Mouse (Mus musculus) CH12.LX (cell line): ENCODE measurements at regions not wholly inside any gene's neighbourhood (a gene's known extent, or its start where the extent isn't known, plus 50 kb on each side); places are given as distances from the start of the nearest gene placed in this dataset.

Experiments
- CTCF ChIP-seq, 2 experiments: IDR thresholded peaks in 1 of 2; conservative IDR thresholded peaks in 1 of 2; 2 replicates each; pipeline ENCODE4 v1.5.1; 2011 to 2012; ENCODE audit warnings: low read depth in 2 of 2, low read length in 2 of 2, improper control_type of control experiment in 1 of 2, inconsistent platforms in 1 of 2, mild to moderate bottlenecking in 1 of 2, moderate library complexity in 1 of 2
- NELFE ChIP-seq: IDR thresholded peaks from 2 replicates; pipeline ENCODE4 v1.6.1; 2011; ENCODE audit warnings: low read depth, low read length, improper control_type of control experiment
- POLR2A ChIP-seq: IDR thresholded peaks from 2 replicates; pipeline ENCODE4 v1.6.1; 2011; ENCODE audit warnings: low read depth, mild to moderate bottlenecking, improper control_type of control experiment, low read length
- TCF12 ChIP-seq: IDR thresholded peaks from 2 replicates; pipeline ENCODE4 v1.6.1; 2014; ENCODE audit warnings: low read depth, mild to moderate bottlenecking, inconsistent platforms, low read length, improper control_type of control experiment
- USF1 ChIP-seq: IDR thresholded peaks from 2 replicates; pipeline ENCODE4 v1.6.1; 2014; ENCODE audit warnings: low read depth, mild to moderate bottlenecking, inconsistent platforms, low read length, improper control_type of control experiment
- USF2 ChIP-seq: conservative IDR thresholded peaks from 2 replicates; pipeline ENCODE4 v1.6.1; 2011; ENCODE audit warnings: low read depth, low read length, improper control_type of control experiment
- ZKSCAN1 ChIP-seq: IDR thresholded peaks from 2 replicates; pipeline ENCODE4 v1.6.1; 2012; ENCODE audit warnings: low read depth, inconsistent platforms, low read length, improper control_type of control experiment, borderline replicate concordance

- no peak for TF ChIP-seq CTCF (conservative IDR thresholded peaks at IDR 0.05 in 1 of 2, IDR thresholded peaks at IDR 0.05 in 1 of 2; ENCODE audit: low read depth in 2 of 2, low read length in 2 of 2)
- TF ChIP-seq POLR2A, result no peak
- no peak for TF ChIP-seq USF2
- no peak for TF ChIP-seq ZKSCAN1
- TF ChIP-seq NELFE, result no peak
- TF ChIP-seq TCF12, result no peak
- TF ChIP-seq USF1, result no peak
Measured at GRCm38 (mm10) chr14:98405936-98406635, 236.5 kb upstream of the Dach1 start.
